Mouse (Mus musculus) left cerebral cortex, adult 2 months (tissue): ENCODE measurements at regions not wholly inside any gene's neighbourhood (a gene's known extent, or its start where the extent isn't known, plus 50 kb on each side); places are given as distances from the start of the nearest gene placed in this dataset.

Experiments used
- DNase-seq, 2 experiments: peaks; one replicate each; pipeline ENCODE4 v3.0.0; 2021 to 2022; ENCODE audit warnings: low spot score in 2 of 2, mixed read lengths in 1 of 2; ENCODE audit errors: extremely low spot score in 1 of 2
- H3K27ac ChIP-seq: fragments of 200-600 bp; 2 replicates; pipeline ENCODE4 v1.8.1; 2022
- H3K4me3 ChIP-seq: fragments of 200-600 bp; 2 replicates; pipeline ENCODE4 v1.8.1; 2022
- CTCF ChIP-seq: fragments of 200-600 bp; IDR thresholded peaks from 2 replicates; pipeline ENCODE4 v1.8.1; 2022; ENCODE audit warnings: antibody characterized with exemption, mild to moderate bottlenecking, moderate library complexity
- intact Hi-C: fragments of 180-260 bp; cut with DNase I; formaldehyde crosslinking; loops from one replicate; pipeline ENCODE4 v1.15.1; 2025

GRCm38 (mm10) chr2:160421216-160421911 lies 54.5 kb upstream of the Mafb start:
- TF ChIP-seq CTCF: peak; percentile 36
- no peak overlapping the region for H3K27ac ChIP-seq
- peak in 1 of 2 experiments; percentile 17 for DNase-seq
- intact Hi-C loops: loop anchor here (5.0 kb wide), 1 partner anchor 46 kb away; no protein-coding TSS in a partner anchor
- H3K4me3 ChIP-seq: no peak overlapping the region

- TF ChIP-seq CTCF: no peak
- intact Hi-C loops: loop anchor here (5.0 kb wide), 1 partner anchor 43 kb away; no protein-coding TSS in a partner anchor
- Histone ChIP-seq H3K27ac (no peak overlapping the region), H3K4me3 (no peak overlapping the region)
- DNase-seq: no peak
Measured at GRCm38 (mm10) chr2:160424491-160424890, 57.6 kb upstream of the Mafb start.

DNA sequence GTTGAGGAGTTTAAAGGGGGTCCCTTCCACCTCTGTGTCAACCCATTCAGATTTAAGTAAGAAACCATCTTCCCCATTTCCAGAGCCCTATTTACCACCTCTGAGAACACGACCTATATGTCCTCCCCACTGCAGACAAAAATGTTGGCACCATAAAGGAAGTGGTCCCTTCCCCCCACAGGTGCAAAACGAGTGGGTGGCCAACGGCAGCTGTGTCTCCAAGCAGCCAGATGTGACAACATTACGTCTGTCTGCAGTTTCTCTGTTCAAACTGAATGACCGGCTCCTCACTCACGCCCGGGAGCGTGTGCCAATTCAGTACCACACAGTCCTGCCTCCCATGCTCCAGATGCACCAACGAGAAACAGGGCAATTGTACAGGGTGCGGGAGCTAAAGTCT lies 60.6 kb upstream of the Mafb start:
- Histone ChIP-seq H3K27ac (no peak overlapping the region), H3K4me3 (no peak overlapping the region)
- intact Hi-C loops: no loop called here
- DNase-seq: no peak
- TF ChIP-seq CTCF: no peak

DNA sequence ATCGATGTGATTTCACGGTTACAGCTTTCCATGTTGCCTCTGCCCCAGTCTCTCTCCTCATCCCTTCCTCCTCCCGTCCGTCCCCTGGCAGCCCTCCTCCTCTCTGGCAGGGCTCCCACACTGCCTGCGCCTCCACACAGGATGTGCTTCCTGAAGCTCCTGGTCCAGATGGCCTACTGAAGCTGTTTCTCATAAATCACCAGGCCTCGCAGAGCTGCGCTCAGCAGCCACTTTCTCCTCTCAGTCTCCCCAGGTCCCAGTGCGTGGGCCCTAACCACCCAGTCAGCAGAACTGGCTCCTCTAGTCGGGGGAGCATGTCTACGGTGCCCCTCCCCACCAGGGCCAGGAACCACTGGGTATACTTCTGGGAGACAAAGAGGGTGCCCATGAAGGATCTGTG lies 66.4 kb upstream of the Mafb start:
- Histone ChIP-seq H3K4me3 (no peak overlapping the region), H3K27ac (no peak overlapping the region; the same call in 1 of the 2 replicates)
- DNase-seq: peak; percentile 74 to 91
- intact Hi-C loops: loop anchor here (1.0 kb wide), 1 partner anchor 18 kb away; no protein-coding TSS in a partner anchor
- TF ChIP-seq CTCF: no peak

DNA sequence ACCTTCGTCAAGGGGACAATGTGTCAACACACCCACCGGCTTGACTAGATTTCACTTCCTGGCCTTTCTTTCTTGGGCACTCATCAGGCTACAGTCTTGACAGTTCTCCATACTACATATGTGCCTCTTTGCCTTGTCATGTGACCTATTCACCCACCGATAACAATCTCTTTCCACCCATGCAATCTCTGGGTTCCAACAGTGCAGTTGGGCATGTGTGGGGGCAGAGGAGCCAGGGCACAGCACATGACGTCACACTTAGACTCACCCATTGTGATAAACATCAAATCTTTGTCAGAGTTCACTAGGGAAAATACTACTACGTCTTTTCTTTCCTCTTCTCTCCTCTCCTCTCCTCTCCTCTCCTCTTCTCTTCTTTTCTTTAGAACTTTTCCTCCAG lies 67.8 kb upstream of the Mafb start:
- no peak for TF ChIP-seq CTCF
- H3K27ac ChIP-seq: no peak overlapping the region

GRCm38 (mm10) chr2:160435622-160436021 lies 68.8 kb upstream of the Mafb start:
- no peak for TF ChIP-seq CTCF
- DNase-seq: no peak
- H3K4me3 ChIP-seq: no peak overlapping the region
- H3K27ac ChIP-seq: no peak overlapping the region
- intact Hi-C loops: no loop called here

More for the DNA sequence above, 67.8 kb upstream of the Mafb start:
- DNase-seq: no peak
- intact Hi-C loops: no loop called here
- no peak overlapping the region for H3K4me3 ChIP-seq

GRCm38 (mm10) chr2:160439028-160439427 lies 72.2 kb upstream of the Mafb start:
- intact Hi-C loops: no loop called here
- Histone ChIP-seq H3K27ac (no peak overlapping the region), H3K4me3 (no peak overlapping the region)
- TF ChIP-seq CTCF: no peak
- DNase-seq: no peak

DNA sequence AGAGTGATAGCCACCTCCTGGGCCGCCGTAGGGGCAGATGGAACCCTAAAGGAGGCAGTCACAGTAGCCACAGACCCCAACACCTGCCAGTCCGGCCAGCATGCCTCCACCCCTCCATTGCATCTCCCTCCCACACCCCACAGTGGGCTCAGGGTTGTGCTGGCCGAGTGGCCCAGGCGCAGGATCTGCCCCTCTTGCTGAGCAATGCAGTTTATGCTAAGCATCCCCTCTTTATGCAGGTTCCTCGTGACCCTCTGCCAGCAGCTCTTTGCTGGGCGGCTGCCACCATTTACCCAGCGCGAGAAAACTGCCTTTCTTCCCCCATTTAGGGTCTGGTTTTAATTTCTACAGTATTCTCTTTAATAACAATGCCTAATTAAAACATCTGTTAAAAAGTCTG lies 73.4 kb upstream of the Mafb start:
- intact Hi-C loops: no loop called here
- no peak overlapping the region for H3K27ac ChIP-seq
- no peak for TF ChIP-seq CTCF
- no peak overlapping the region for H3K4me3 ChIP-seq
- DNase-seq: no peak

GRCm38 (mm10) chr2:160451057-160451456 lies 84.2 kb upstream of the Mafb start:
- Histone ChIP-seq H3K4me3 (no peak overlapping the region), H3K27ac (no peak overlapping the region; the same call in 1 of the 2 replicates)
- intact Hi-C loops: loop anchor here (1.0 kb wide), 1 partner anchor 18 kb away; no protein-coding TSS in a partner anchor
- no peak for TF ChIP-seq CTCF
- no peak for DNase-seq

GRCm38 (mm10) chr2:160451481-160452238 lies 84.8 kb upstream of the Mafb start:
- peak overlapping the region; percentile 3; the same call in 1 of the 2 replicates for H3K27ac ChIP-seq
- intact Hi-C loops: loop anchor here (1.0 kb wide), 1 partner anchor 18 kb away; no protein-coding TSS in a partner anchor
- H3K4me3 ChIP-seq: peak overlapping the region; percentile 41
- TF ChIP-seq CTCF: no peak
- DNase-seq: peak; percentile 53 to 60

GRCm38 (mm10) chr2:160452239-160452530 lies 85.3 kb upstream of the Mafb start:
- no peak for DNase-seq
- no peak for TF ChIP-seq CTCF
- intact Hi-C loops: no loop called here
- Histone ChIP-seq H3K27ac (no peak overlapping the region), H3K4me3 (no peak overlapping the region; the same call in 1 of the 2 replicates)

DNA sequence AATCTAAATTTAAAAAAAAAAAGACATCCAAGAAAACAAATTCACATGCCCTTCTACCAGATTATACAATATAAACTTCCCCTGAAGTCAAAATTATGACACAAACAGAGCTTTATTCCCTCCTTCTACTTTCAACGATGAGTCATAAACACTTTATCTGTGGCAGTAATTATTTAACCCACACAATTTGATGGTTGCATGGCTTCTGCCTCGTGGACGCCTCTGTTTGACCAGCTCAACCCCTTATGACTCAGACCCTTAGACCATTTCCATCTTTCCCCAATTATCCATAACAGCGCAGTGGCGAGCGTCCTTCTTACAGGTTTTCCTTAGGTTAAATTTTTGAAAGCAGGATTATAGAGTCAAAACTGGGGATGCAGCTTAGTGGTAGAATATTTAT lies 85.9 kb upstream of the Mafb start:
- no peak for DNase-seq
- TF ChIP-seq CTCF: no peak
- H3K4me3 ChIP-seq: no peak overlapping the region
- no peak overlapping the region for H3K27ac ChIP-seq
- intact Hi-C loops: no loop called here

- intact Hi-C loops: no loop called here
- DNase-seq: no peak
Measured at GRCm38 (mm10) chr2:160455617-160456016, 88.8 kb upstream of the Mafb start.

More at GRCm38 (mm10) chr2:160455617-160456016, 88.8 kb upstream of the Mafb start:
- H3K27ac ChIP-seq: no peak overlapping the region
- TF ChIP-seq CTCF: no peak
- H3K4me3 ChIP-seq: no peak overlapping the region
